Mouse (Mus musculus): ENCODE measurements around the gene Mark2. TPM values are rescaled to one million over a fixed set of nuclear protein-coding genes. Genes with fewer than 3 reads are reported as not detected.

Gene Mark2
- total RNA-seq, 2 experiments from 2014 or later = 34.4 to 39.5 TPM

- DNase-seq (ENCODE audit: low spot score) = no peak
These were observed 45.7 kb downstream of the Mark2 start for GRCm38 (mm10) chr19:7295959-7296358.

GRCm38 (mm10) chr19:7295071-7295658, 46.5 kb downstream of the Mark2 start:
- DNase-seq (ENCODE audit: low spot score) = no peak

- DNase-seq (ENCODE audit: low spot score) = no peak
These were observed 47.4 kb downstream of the Mark2 start for GRCm38 (mm10) chr19:7294098-7294876.

GRCm38 (mm10) chr19:7291958-7292709, 49.5 kb downstream of the Mark2 start:
- no peak for DNase-seq (ENCODE audit: low spot score)

GRCm38 (mm10) chr19:7289767-7290166, 51.9 kb downstream of the Mark2 start:
- no peak for DNase-seq (ENCODE audit: low spot score)

- no peak for DNase-seq (ENCODE audit: low spot score)
These were observed 53.4 kb downstream of the Mark2 start for GRCm38 (mm10) chr19:7288288-7288687.

- DNase-seq (ENCODE audit: low spot score) = no peak
These were observed 54.9 kb downstream of the Mark2 start for GRCm38 (mm10) chr19:7286563-7287315.

- DNase-seq (ENCODE audit: low spot score) = no peak
These were observed 60.9 kb downstream of the Mark2 start for GRCm38 (mm10) chr19:7280557-7281330.

- DNase-seq (ENCODE audit: low spot score) = peak; percentile 59
These were observed 62.5 kb downstream of the Mark2 start for GRCm38 (mm10) chr19:7279114-7279513.

- no peak for DNase-seq (ENCODE audit: low spot score)
These were observed 63.3 kb downstream of the Mark2 start for GRCm38 (mm10) chr19:7278200-7278906.

- DNase-seq (ENCODE audit: low spot score) = no peak
These were observed 64.9 kb downstream of the Mark2 start for GRCm38 (mm10) chr19:7276796-7277195.

- no peak for DNase-seq (ENCODE audit: low spot score)
These were observed 65.5 kb downstream of the Mark2 start for GRCm38 (mm10) chr19:7276053-7276659.

- no peak for DNase-seq (ENCODE audit: low spot score)
These were observed 66.4 kb downstream of the Mark2 start for GRCm38 (mm10) chr19:7275131-7275789.

- DNase-seq (ENCODE audit: low spot score) = no peak
These were observed 67.2 kb downstream of the Mark2 start for GRCm38 (mm10) chr19:7274326-7274990.

- DNase-seq (ENCODE audit: low spot score) = no peak
These were observed 68.2 kb downstream of the Mark2 start for GRCm38 (mm10) chr19:7273486-7273885.

- DNase-seq (ENCODE audit: low spot score) = no peak
These were observed 72.2 kb downstream of the Mark2 start for GRCm38 (mm10) chr19:7269290-7270044.

- DNase-seq (ENCODE audit: low spot score) = peak; percentile 64
These were observed 73.0 kb downstream of the Mark2 start for GRCm38 (mm10) chr19:7268722-7269090.

Data from gastrocnemius, adult 18-20 months (tissue).